Mouse (Mus musculus) forebrain, embryonic 14.5 days (tissue): ENCODE data around the gene Foxn2. TPM values are rescaled to one million over a fixed set of nuclear protein-coding genes. Genes with fewer than 3 reads are reported as not detected.
"Not testable (repeated sequence)": the region's sequence is repeated elsewhere in the genome, so short reads cannot be mapped to it uniquely, and the experiment has no call there.

Experiments
- ATAC-seq: fragments of 200-750 bp; cut with Nextera tagmentation; 2 replicates; pipeline ENCODE4 v1.8.0; 2017; ENCODE audit warnings: mild to moderate bottlenecking, moderate library complexity
- DNase-seq: peaks from one replicate; pipeline ENCODE4 v3.0.0-alpha.2; 2015; ENCODE audit warnings: low spot score
- H3K27ac ChIP-seq: fragments of 300-500 bp; sonication (generic); 2 replicates; pipeline ENCODE4 v1.5.1; 2014; ENCODE audit warnings: low read depth, mild to moderate bottlenecking, control low read depth, low read length, moderate library complexity
- H3K27me3 ChIP-seq: fragments of 300-500 bp; sonication (generic); replicated peaks from 2 replicates; pipeline ENCODE4 v1.6.1; 2014; ENCODE audit warnings: low read length, control low read depth, mixed read lengths; ENCODE audit not compliant: control insufficient read depth, insufficient read depth
- H3K36me3 ChIP-seq: fragments of 300-500 bp; sonication (generic); 2 replicates; pipeline ENCODE4 v1.6.1; 2014; ENCODE audit warnings: low read length, control low read depth; ENCODE audit not compliant: control insufficient read depth, insufficient read depth
- H3K4me1 ChIP-seq: fragments of 300-500 bp; sonication (generic); 2 replicates; pipeline ENCODE4 v1.6.1; 2014; ENCODE audit warnings: antibody characterized with exemption, low read length, control low read depth; ENCODE audit not compliant: control insufficient read depth, insufficient read depth
- H3K4me2 ChIP-seq: fragments of 300-500 bp; sonication (generic); 2 replicates; pipeline ENCODE4 v1.6.1; 2014; ENCODE audit warnings: mild to moderate bottlenecking, control low read depth, low read length
- H3K4me3 ChIP-seq: fragments of 300-500 bp; sonication (generic); 2 replicates; pipeline ENCODE4 v1.5.1; 2014; ENCODE audit warnings: low read depth, low read length, control low read depth
- H3K9ac ChIP-seq: fragments of 300-500 bp; sonication (generic); 2 replicates; pipeline ENCODE4 v1.6.1; 2014; ENCODE audit warnings: mild to moderate bottlenecking, low read length, control low read depth, moderate library complexity
- H3K9me3 ChIP-seq: fragments of 300-500 bp; sonication (generic); replicated peaks from 2 replicates; pipeline ENCODE4 v1.6.1; 2016; ENCODE audit warnings: low read length, control low read depth, mixed read lengths; ENCODE audit not compliant: control insufficient read depth
- WGBS: fragments of 180-500 bp; shearing (Covaris S2); extraction: QIAGEN DNeasy Blood & Tissue Kit; methylation state at CpG from one replicate; pipeline ENCODE4 v1.1.7; 2014; 5-methylcytosine and 5-hydroxymethylcytosine counted together
- polyA plus RNA-seq: library from polyadenylated mRNA; unstranded; fragments of >200 nt; fragmentation: Nextera tagmentation; extraction: Ambion mirVana; gene quantifications from 2 replicates; pipeline ENCODE4 v1.2.1, GENCODE M21; 2014

Gene Foxn2
- polyA plus RNA-seq, 1 experiment from 2014 or later = 7.4 TPM

DNA sequence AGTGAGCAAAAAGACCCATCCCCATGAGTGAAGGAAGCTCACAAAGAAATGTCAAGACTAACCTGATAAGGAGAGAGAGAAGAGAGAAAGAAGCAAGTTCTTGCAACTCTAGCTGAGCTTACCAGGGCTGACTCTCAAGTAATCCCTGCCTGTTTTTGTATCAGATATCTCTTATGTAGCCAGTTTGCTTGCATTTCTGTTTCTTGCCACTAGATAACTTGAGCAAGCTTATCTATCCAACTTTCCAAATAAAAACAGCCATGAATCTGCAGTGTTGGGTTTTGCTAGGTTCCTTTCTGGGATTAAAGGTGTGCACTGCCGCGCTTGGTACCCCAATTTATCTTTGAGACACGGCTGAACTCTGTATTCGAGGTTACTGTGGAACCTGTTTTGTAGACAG is 4.2 kb upstream of the Foxn2 start:
- Histone ChIP-seq H3K27me3 (no peaks in the 10 kb centered on the region), H3K4me1 (no peaks in the 10 kb centered on the region), H3K36me3 (no peaks in the 10 kb centered on the region), H3K4me3 (no peak overlapping the region), H3K4me2 (no peak overlapping the region), H3K27ac (no peak overlapping the region), H3K9me3 (no peaks in the 10 kb centered on the region), H3K9ac (no peak overlapping the region)
- 94% methylated on average over 4 of the region's 4 CpGs for WGBS
- ATAC-seq (no peak), DNase-seq (no peak)

- not testable (repeated sequence) for DNase-seq, H3K9me3 ChIP-seq, H3K27me3 ChIP-seq, H3K27ac ChIP-seq, H3K4me2 ChIP-seq, H3K36me3 ChIP-seq, H3K4me1 ChIP-seq, H3K4me3 ChIP-seq, ATAC-seq, H3K9ac ChIP-seq
- 96% methylated on average over 5 of the region's 5 CpGs for WGBS
Observed at GRCm38 (mm10) chr17:88436749-88437148, 3.8 kb upstream of the Foxn2 start.

DNA sequence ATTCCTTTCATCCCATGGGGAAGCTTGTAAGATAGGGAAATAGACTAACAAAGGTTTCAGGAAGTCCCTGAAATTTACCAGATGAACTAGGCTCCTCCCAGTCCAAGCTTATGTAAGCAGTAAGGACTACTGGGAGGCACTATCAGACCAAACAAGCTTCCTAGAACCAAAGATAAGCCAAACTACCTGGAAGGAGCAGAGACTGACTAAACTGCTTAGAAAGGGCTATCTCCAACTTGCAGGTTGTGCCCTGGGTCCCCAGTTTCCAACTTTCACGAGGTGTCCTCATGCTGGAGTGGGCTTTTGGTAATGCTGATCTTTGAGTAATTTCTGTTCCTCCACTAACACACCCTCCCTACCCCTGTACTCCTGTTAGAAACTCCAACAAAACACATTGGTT is 3.1 kb upstream of the Foxn2 start:
- Histone ChIP-seq H3K4me2 (no peak overlapping the region), H3K9ac (no peak overlapping the region), H3K4me3 (no peak overlapping the region), H3K9me3 (no peaks in the 10 kb centered on the region), H3K27ac (no peak overlapping the region), H3K36me3 (no peaks in the 10 kb centered on the region), H3K27me3 (no peaks in the 10 kb centered on the region), H3K4me1 (no peaks in the 10 kb centered on the region)
- ATAC-seq (no peak), DNase-seq (no peak)
- WGBS = 84% methylated on average over 1 of the region's 1 CpGs

DNA sequence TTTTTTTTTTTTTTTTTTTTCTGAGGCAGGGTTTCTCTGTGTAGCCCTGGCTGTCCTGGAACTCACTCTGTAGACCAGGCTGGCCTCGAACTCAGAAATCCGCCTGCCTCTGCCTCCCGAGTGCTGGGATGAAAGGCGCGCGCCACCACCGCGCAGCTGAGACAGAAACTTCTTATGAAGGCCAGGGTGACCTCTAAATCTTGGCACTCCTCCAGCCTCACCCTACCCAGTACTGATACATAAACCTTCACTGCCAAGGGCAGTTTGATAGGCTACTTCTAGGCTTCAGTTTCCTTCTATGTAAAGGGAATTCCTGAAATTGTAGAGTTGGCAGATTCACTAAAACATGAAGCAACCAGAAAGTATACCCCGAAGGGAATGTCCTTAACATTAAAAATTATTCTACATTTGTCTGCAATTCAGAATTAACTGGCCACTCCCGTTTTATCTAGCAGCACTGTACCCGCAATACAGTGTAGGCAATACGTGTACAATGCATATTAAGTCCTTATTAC is 918 bp upstream of the Foxn2 start:
- ATAC-seq (no peak), DNase-seq (peak; percentile 33)
- Histone ChIP-seq H3K36me3 (no peaks in the 10 kb centered on the region), H3K4me1 (peaks cover 4% of the 10 kb centered on the region; the same call in 1 of the 2 replicates), H3K27ac (no peak overlapping the region), H3K4me3 (peak overlapping the region; percentile 87), H3K9me3 (no peaks in the 10 kb centered on the region), H3K27me3 (no peaks in the 10 kb centered on the region), H3K9ac (no peak overlapping the region), H3K4me2 (peak overlapping the region; percentile 62)
- WGBS = 83% methylated on average over 12 of the region's 12 CpGs

DNA sequence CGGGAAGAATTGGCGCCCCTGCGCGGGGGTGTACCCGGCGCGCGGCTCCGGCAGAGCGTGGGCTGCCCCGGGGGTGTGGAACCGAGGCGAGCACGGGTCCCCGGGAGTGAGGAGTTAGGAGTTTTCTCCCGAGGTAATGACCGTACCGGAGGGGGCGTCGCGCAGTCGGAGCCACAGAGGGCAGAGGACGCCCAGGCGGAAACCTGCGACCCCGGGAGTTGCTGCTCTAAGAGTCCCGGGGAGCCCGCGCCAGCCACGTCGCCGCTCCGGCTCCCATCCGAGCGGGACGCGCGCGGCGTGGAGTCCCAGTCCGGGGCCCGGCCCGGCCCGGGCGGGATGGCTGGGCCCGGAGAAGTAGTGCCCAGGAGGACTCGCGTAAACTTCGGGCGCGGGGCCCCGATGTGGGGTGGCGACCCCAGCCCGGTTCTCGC is 505 bp downstream of the Foxn2 start:
- Histone ChIP-seq H3K9ac (peak overlapping the region; percentile 87), H3K4me1 (peaks cover 4% of the 10 kb centered on the region; the same call in 1 of the 2 replicates), H3K4me2 (peak overlapping the region; percentile 62), H3K4me3 (peak overlapping the region; percentile 87), H3K9me3 (no peaks in the 10 kb centered on the region), H3K27ac (peak overlapping the region; percentile 92), H3K27me3 (no peaks in the 10 kb centered on the region), H3K36me3 (no peaks in the 10 kb centered on the region)
- under 1% methylated on average over 29 of the region's 55 CpGs for WGBS
- ATAC-seq (peak; percentile 57), DNase-seq (no peak)

- Histone ChIP-seq H3K9ac (peak overlapping the region; percentile 87), H3K4me1 (peaks cover 4% of the 10 kb centered on the region; the same call in 1 of the 2 replicates), H3K4me3 (peak overlapping the region; percentile 87), H3K27me3 (no peaks in the 10 kb centered on the region), H3K4me2 (peak overlapping the region; percentile 62), H3K9me3 (no peaks in the 10 kb centered on the region), H3K36me3 (no peaks in the 10 kb centered on the region), H3K27ac (peak overlapping the region; percentile 92)
- DNase-seq (peak; percentile 82), ATAC-seq (peak; percentile 46)
- WGBS = under 1% methylated on average over 44 of the region's 48 CpGs
Observed at GRCm38 (mm10) chr17:88441432-88442174, 1.1 kb downstream of the Foxn2 start.

DNA sequence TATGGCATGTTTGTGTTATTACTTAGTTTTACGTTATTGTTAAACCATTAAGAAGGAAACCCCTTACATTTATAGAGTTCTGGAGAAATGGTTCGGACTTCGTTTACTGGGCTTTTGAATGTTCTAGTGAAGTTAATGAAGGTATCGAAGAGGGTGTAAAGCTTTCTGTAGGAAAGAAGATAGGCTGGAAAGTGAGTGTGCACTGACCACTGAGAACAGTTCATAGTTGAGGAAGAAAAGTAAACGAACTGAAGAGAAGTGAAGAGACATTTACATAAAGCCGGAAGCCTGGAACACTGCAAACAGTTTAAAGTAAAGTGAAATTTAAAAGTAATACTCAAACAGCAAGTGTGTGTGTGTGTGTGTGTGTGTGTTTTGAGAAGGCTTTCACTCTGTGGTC is 2.1 kb downstream of the Foxn2 start:
- H3K27me3 ChIP-seq = no peaks in the 10 kb centered on the region
- H3K4me3 ChIP-seq = no peak overlapping the region
- WGBS = 73% methylated on average over 6 of the region's 6 CpGs
- H3K9ac ChIP-seq = no peak overlapping the region
- peaks cover 4% of the 10 kb centered on the region; the same call in 1 of the 2 replicates for H3K4me1 ChIP-seq
- no peaks in the 10 kb centered on the region for H3K36me3 ChIP-seq
- no peak overlapping the region for H3K27ac ChIP-seq
- H3K9me3 ChIP-seq = no peaks in the 10 kb centered on the region
- ATAC-seq (no peak), DNase-seq (no peak)
- 0 out of 2 replicates have a peak overlapping the region, but pooled peaks have one; percentile 4 for H3K4me2 ChIP-seq

GRCm38 (mm10) chr17:88443186-88443585 is 2.7 kb downstream of the Foxn2 start:
- Histone ChIP-seq H3K9ac (no peak overlapping the region), H3K4me2 (no peak overlapping the region), H3K27ac (no peak overlapping the region), H3K4me1 (peaks cover 4% of the 10 kb centered on the region; the same call in 1 of the 2 replicates), H3K4me3 (no peak overlapping the region), H3K27me3 (no peaks in the 10 kb centered on the region), H3K36me3 (no peaks in the 10 kb centered on the region), H3K9me3 (no peaks in the 10 kb centered on the region)
- DNase-seq (no peak), ATAC-seq (no peak)
- 88% methylated on average over 6 of the region's 6 CpGs for WGBS

DNA sequence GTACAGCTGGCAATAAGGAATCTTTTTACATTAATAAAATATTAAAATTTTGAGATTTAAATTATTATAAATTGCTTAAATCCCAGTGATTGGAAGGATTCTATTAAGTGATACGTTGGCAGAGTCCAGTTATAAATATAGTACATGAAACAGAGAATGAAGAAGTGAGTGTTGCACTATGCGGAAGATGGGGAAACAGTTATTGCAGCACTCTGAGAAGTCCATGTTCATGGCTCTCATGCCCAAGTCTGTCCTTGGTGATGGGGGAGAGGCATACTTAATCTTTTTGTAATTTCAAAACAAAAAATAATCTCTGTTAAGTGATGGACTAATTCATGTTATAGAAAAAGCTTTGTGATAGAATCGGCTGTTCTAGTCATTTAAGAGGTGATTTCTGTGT is 17.6 kb downstream of the Foxn2 start:
- 92% methylated on average over 3 of the region's 3 CpGs for WGBS
- DNase-seq (no peak), ATAC-seq (no peak)
- no peak overlapping the region for H3K4me3 ChIP-seq
- no peak overlapping the region for H3K9ac ChIP-seq
- H3K4me2 ChIP-seq = no peak overlapping the region
- no peaks in the 10 kb centered on the region for H3K27me3 ChIP-seq
- H3K9me3 ChIP-seq = no peaks in the 10 kb centered on the region
- H3K36me3 ChIP-seq = no peaks in the 10 kb centered on the region
- H3K27ac ChIP-seq = no peak overlapping the region
- H3K4me1 ChIP-seq = no peaks in the 10 kb centered on the region
